Mouse (Mus musculus) stomach, postnatal 0 days (tissue): Measurements from ENCODE around the gene Cnnm3. TPM values are rescaled to one million over a fixed set of nuclear protein-coding genes. Genes with fewer than 3 reads are reported as not detected.

ENCODE experiments used
- ATAC-seq: fragments of 200-750 bp; cut with Nextera tagmentation; 2 replicates; pipeline ENCODE4 v1.8.0; 2017; ENCODE audit not compliant: low FRiP score, low TSS enrichment
- DNase-seq: peaks from one replicate; pipeline ENCODE4 v3.0.0-alpha.2; 2016; ENCODE audit warnings: low spot score
- H3K27ac ChIP-seq: fragments of 300-500 bp; sonication (generic); replicated peaks from 2 replicates; pipeline ENCODE4 v1.5.1; 2014; ENCODE audit warnings: mild to moderate bottlenecking, control low read depth
- H3K27me3 ChIP-seq: fragments of 300-500 bp; sonication (generic); 2 replicates; pipeline ENCODE4 v1.6.1; 2014; ENCODE audit warnings: low read length; ENCODE audit not compliant: control insufficient read depth, insufficient read depth
- H3K36me3 ChIP-seq: fragments of 300-500 bp; sonication (generic); 2 replicates; pipeline ENCODE4 v1.6.1; 2014; ENCODE audit warnings: low read length, mixed read lengths; ENCODE audit not compliant: control insufficient read depth, insufficient read depth
- H3K4me1 ChIP-seq: fragments of 300-500 bp; sonication (generic); replicated peaks from 2 replicates; pipeline ENCODE4 v1.6.1; 2014; ENCODE audit warnings: antibody characterized with exemption; ENCODE audit not compliant: control insufficient read depth, insufficient read depth
- H3K4me2 ChIP-seq: fragments of 300-500 bp; sonication (generic); replicated peaks from 2 replicates; pipeline ENCODE4 v1.6.1; 2014; ENCODE audit warnings: low read depth, mild to moderate bottlenecking, control low read depth, moderate library complexity
- H3K4me3 ChIP-seq: fragments of 300-500 bp; sonication (generic); 2 replicates; pipeline ENCODE4 v1.5.1; 2014; ENCODE audit warnings: low read depth, low read length, control low read depth
- H3K9ac ChIP-seq: fragments of 300-500 bp; sonication (generic); 2 replicates; pipeline ENCODE4 v1.6.1; 2014; ENCODE audit warnings: mild to moderate bottlenecking, low read length, control low read depth, mixed read lengths
- H3K9me3 ChIP-seq: fragments of 300-500 bp; sonication (generic); 2 replicates; pipeline ENCODE4 v1.6.1; 2016; ENCODE audit warnings: low read length; ENCODE audit not compliant: control insufficient read depth
- CTCF ChIP-seq: IDR thresholded peaks from 2 replicates; pipeline ENCODE4 v1.5.1; 2016; ENCODE audit warnings: antibody characterized with exemption, low read depth, mild to moderate bottlenecking, moderate library complexity
- EP300 ChIP-seq: optimal IDR thresholded peaks from 2 replicates; pipeline ENCODE3; 2016; ENCODE audit warnings: antibody characterized with exemption
- WGBS: fragments of 180-500 bp; shearing (Covaris S2); extraction: QIAGEN DNeasy Blood & Tissue Kit; methylation state at CpG from one replicate; pipeline ENCODE4 v1.1.7; 2014; 5-methylcytosine and 5-hydroxymethylcytosine counted together
- polyA plus RNA-seq: library from polyadenylated mRNA; unstranded; fragments of >200 nt; fragmentation: Nextera tagmentation; extraction: Ambion mirVana; gene quantifications from 2 replicates; pipeline ENCODE4 v1.2.1, GENCODE M21; 2015

The Cnnm3 gene
- polyA plus RNA-seq, 1 experiment from 2014 or later = 1.6 TPM

DNA sequence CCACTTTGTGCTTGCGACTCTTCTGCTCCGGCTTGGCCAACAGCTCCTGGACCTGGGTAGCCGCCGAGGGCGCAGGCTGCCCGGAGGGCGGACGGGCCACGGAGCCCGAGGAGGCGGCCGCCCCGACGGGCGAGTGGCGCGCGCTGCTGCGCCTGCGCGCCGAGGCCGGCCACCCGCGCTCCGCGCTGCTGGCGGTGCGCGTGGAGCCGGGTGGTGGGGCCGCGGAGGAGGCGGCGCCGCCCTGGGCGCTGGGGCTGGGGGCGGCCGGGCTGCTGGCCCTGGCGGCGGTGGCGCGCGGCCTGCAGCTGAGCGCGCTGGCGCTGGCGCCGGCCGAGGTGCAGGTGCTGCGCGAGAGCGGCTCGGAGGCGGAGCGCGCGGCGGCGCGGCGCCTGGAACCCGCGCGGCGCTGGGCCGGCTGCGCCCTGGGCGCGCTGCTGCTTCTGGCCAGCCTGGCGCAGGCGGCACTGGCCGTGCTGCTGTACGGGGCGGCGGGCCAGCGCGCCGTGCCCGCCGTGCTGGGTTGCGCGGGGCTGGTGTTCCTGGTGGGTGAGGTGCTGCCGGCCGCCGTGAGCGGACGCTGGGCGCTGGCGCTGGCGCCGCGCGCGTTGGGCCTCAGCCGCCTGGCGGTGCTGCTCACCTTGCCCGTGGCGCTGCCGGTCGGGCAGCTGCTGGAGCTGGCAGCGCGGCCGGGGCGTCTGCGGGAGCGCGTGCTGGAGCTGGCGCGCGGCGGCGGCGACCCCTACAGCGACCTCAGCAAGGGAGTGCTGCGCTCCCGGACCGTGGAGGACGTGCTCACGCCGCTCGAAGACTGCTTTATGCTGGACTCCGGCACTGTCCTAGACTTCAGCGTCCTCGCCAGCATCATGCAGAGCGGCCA is 660 bp downstream of the Cnnm3 start:
- H3K27ac ChIP-seq = peak overlapping the region; percentile 98
- H3K9me3 ChIP-seq = no peaks in the 10 kb centered on the region
- peak overlapping the region; percentile 96 for H3K4me2 ChIP-seq
- ATAC-seq = peak; percentile 59
- H3K4me1 ChIP-seq = peaks cover 2% of the 10 kb centered on the region; the same call in 1 of the 2 replicates
- under 1% methylated on average over 64 of the region's 126 CpGs for WGBS
- peak overlapping the region; percentile 96 for H3K9ac ChIP-seq
- peak; percentile 71 for DNase-seq
- H3K36me3 ChIP-seq = no peaks in the 10 kb centered on the region
- H3K4me3 ChIP-seq = peak overlapping the region; percentile 98
- no peaks in the 10 kb centered on the region for H3K27me3 ChIP-seq
- no peak for TF ChIP-seq EP300
- TF ChIP-seq CTCF = peak; percentile 23; the same call in 1 of the 2 replicates

DNA sequence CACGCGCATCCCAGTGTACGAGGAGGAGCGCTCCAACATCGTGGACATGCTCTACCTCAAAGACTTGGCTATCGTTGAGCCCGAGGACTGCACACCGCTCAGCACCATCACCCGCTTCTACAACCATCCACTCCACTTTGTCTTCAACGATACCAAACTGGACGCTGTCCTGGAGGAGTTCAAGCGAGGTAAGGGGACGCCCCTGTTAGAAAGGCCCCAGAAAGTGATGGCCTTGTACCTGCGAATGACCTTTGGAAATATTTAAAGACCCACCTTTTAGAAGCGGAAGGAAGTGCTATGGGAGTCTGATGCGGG is 1.3 kb downstream of the Cnnm3 start:
- H3K4me2 ChIP-seq = peak overlapping the region; percentile 96
- H3K27ac ChIP-seq = no peak overlapping the region; the same call in 1 of the 2 replicates
- peak overlapping the region; percentile 96 for H3K9ac ChIP-seq
- H3K9me3 ChIP-seq = no peaks in the 10 kb centered on the region
- 3% methylated on average over 16 of the region's 16 CpGs for WGBS
- ATAC-seq (no peak), DNase-seq (no peak)
- H3K36me3 ChIP-seq = peaks cover 4% of the 10 kb centered on the region; the same call in 1 of the 2 replicates
- peaks cover 2% of the 10 kb centered on the region; the same call in 1 of the 2 replicates for H3K4me1 ChIP-seq
- TF ChIP-seq EP300 (no peak), CTCF (no peak)
- H3K27me3 ChIP-seq = no peaks in the 10 kb centered on the region
- H3K4me3 ChIP-seq = peak overlapping the region; percentile 98

GRCm38 (mm10) chr1:36513310-36513709 is 1.6 kb downstream of the Cnnm3 start:
- DNase-seq = no peak
- TF ChIP-seq CTCF (no peak), EP300 (no peak)

DNA sequence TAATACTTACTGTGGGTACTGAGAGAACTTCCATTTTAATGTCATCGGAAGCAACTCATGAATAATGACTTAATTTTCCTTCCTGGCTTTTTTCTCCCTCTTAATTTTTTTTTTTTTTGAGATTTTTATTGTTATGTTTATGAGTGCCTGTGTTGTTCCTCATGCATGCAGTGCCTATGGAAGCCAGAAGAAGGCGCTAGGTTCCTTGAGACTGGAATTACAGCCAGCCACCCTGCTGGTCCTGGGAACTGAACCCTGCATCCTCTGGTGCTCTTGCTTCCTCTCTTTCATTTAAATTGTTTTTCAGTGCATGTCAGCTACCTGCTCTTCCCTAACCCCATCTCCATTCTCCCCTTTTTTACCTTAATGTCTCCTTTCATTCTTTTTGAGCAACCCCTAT is 2.1 kb downstream of the Cnnm3 start:
- H3K36me3 ChIP-seq = peaks cover 5% of the 10 kb centered on the region; the same call in 1 of the 2 replicates
- H3K4me2 ChIP-seq = peak overlapping the region; percentile 96
- WGBS = 62% methylated on average over 2 of the region's 2 CpGs
- DNase-seq (peak; percentile 45), ATAC-seq (no peak)
- no peak overlapping the region; the same call in 1 of the 2 replicates for H3K4me3 ChIP-seq
- peaks cover 2% of the 10 kb centered on the region; the same call in 1 of the 2 replicates for H3K4me1 ChIP-seq
- H3K9ac ChIP-seq = no peak overlapping the region
- H3K27me3 ChIP-seq = no peaks in the 10 kb centered on the region
- no peak overlapping the region for H3K27ac ChIP-seq
- TF ChIP-seq CTCF (peak; percentile 69), EP300 (no peak)
- H3K9me3 ChIP-seq = no peaks in the 10 kb centered on the region

More at GRCm38 (mm10) chr1:36513310-36513709, 1.6 kb downstream of the Cnnm3 start:
- H3K27ac ChIP-seq = no peak overlapping the region
- peak overlapping the region; percentile 96 for H3K4me2 ChIP-seq
- H3K9me3 ChIP-seq = no peaks in the 10 kb centered on the region
- no peaks in the 10 kb centered on the region for H3K27me3 ChIP-seq
- peak overlapping the region; percentile 98 for H3K4me3 ChIP-seq
- H3K4me1 ChIP-seq = peaks cover 2% of the 10 kb centered on the region; the same call in 1 of the 2 replicates
- 4% methylated on average over 1 of the region's 1 CpGs for WGBS
- peaks cover 5% of the 10 kb centered on the region; the same call in 1 of the 2 replicates for H3K36me3 ChIP-seq
- ATAC-seq = no peak
- peak overlapping the region; percentile 96 for H3K9ac ChIP-seq

GRCm38 (mm10) chr1:36518259-36518658 is 6.6 kb downstream of the Cnnm3 start:
- 0 out of 2 replicates have a peak, but pooled peaks cover 2% of the 10 kb centered on the region for H3K4me1 ChIP-seq
- H3K27ac ChIP-seq = no peak overlapping the region
- H3K36me3 ChIP-seq = peaks cover 26% of the 10 kb centered on the region
- H3K9ac ChIP-seq = no peak overlapping the region
- WGBS = 76% methylated on average over 3 of the region's 3 CpGs
- ATAC-seq (no peak), DNase-seq (no peak)
- no peak overlapping the region for H3K4me3 ChIP-seq
- no peaks in the 10 kb centered on the region for H3K27me3 ChIP-seq
- TF ChIP-seq EP300 = no peak
- no peak for TF ChIP-seq CTCF
- H3K4me2 ChIP-seq = no peak overlapping the region
- no peaks in the 10 kb centered on the region for H3K9me3 ChIP-seq

GRCm38 (mm10) chr1:36519626-36520025 is 8.0 kb downstream of the Cnnm3 start:
- no peak overlapping the region for H3K4me2 ChIP-seq
- ATAC-seq (no peak), DNase-seq (no peak)
- no peak overlapping the region for H3K4me3 ChIP-seq
- H3K27ac ChIP-seq = no peak overlapping the region
- H3K9ac ChIP-seq = no peak overlapping the region
- no peaks in the 10 kb centered on the region for H3K4me1 ChIP-seq
- 72% methylated on average over 11 of the region's 11 CpGs for WGBS
- no peaks in the 10 kb centered on the region for H3K9me3 ChIP-seq
- no peak for TF ChIP-seq EP300
- TF ChIP-seq CTCF = no peak
- no peaks in the 10 kb centered on the region for H3K27me3 ChIP-seq
- H3K36me3 ChIP-seq = peaks cover 26% of the 10 kb centered on the region
